Mouse (Mus musculus) E14TG2a.4 (cell line): Measurements from ENCODE around the gene Abcg1.

Experiments
- CTCF ChIP-seq: conservative IDR thresholded peaks from 2 replicates; pipeline ENCODE4 v1.5.1; 2014; ENCODE audit warnings: low read length
- NANOG ChIP-seq: IDR thresholded peaks from 2 replicates; pipeline ENCODE4 v1.6.1; 2014; ENCODE audit warnings: borderline replicate concordance, low read length, mixed read lengths

DNA sequence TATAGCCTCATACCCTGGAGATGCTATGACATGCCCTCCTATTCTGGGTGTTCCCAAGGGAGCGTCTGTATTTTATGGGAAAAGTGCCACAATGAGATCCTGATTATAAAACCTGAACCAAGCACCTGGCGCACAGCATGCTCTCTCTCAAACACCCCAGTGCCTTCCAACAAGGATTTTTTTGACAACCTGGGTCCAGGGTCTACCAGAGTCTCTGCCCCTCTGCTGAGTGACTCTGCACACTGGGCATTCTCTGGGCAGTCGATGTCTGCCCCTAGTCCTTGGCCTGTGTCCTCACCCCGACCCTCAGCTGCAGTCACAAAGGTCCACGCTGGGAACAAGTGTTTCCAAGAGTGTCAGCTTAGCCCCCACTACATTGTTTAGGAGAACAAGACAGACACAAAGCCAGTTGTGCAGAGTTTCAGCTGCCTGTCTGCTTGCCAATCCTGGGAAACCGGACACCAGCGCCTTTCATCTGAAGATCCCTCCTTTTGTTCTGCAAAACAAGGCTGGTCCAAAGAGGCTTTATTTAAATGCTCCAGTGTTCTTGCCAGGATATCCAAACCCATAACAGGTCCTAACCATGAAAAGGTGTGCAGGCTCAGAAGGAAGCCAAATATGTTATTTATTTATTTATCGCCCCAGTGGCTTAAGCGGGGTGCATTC is 55.8 kb downstream of the Abcg1 start:
- TF ChIP-seq CTCF (no peak), NANOG (peak; percentile 6; the same call in 1 of the 2 replicates)
